Mouse (Mus musculus): ENCODE data around the gene Slc44a4.

DNA sequence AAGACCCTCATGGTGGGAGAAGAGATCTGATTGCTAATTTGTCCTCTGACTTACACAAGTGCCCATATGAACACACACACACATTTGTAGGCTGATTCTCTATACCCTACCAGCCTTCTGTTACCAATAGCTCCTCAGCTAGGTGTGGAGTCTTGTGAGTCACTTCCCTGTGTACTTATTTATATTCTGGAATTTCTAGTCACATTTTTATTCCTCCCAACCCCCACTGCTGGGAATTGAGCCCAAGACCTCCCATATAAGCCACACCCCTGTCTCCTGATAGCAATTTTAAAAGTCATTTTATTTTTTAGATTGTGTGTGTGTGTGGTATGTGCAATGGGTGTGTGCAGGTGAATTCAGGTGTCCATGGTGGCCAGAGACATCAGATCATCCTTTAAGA, 30.1 kb downstream of the Slc44a4 start:
- TF ChIP-seq POLR2A (IDR thresholded peaks at IDR 0.05; ENCODE audit: borderline replicate concordance, extremely low read depth, insufficient read depth, insufficient read length, poor library complexity, severe bottlenecking) (no peak), CTCF (IDR thresholded peaks at IDR 0.05; ENCODE audit: borderline replicate concordance, extremely low read depth, insufficient read depth, insufficient read length) (no peak)

Measured in brain, embryonic 14.5 days (tissue).